Mouse (Mus musculus): Measurements from ENCODE around the gene Rnf167. TPM values are rescaled to one million over a fixed set of nuclear protein-coding genes. Genes with fewer than 3 reads are reported as not detected.

Rnf167 gene
- total RNA-seq, 2 experiments from 2014 or later: 50.2 to 50.4 TPM

DNA sequence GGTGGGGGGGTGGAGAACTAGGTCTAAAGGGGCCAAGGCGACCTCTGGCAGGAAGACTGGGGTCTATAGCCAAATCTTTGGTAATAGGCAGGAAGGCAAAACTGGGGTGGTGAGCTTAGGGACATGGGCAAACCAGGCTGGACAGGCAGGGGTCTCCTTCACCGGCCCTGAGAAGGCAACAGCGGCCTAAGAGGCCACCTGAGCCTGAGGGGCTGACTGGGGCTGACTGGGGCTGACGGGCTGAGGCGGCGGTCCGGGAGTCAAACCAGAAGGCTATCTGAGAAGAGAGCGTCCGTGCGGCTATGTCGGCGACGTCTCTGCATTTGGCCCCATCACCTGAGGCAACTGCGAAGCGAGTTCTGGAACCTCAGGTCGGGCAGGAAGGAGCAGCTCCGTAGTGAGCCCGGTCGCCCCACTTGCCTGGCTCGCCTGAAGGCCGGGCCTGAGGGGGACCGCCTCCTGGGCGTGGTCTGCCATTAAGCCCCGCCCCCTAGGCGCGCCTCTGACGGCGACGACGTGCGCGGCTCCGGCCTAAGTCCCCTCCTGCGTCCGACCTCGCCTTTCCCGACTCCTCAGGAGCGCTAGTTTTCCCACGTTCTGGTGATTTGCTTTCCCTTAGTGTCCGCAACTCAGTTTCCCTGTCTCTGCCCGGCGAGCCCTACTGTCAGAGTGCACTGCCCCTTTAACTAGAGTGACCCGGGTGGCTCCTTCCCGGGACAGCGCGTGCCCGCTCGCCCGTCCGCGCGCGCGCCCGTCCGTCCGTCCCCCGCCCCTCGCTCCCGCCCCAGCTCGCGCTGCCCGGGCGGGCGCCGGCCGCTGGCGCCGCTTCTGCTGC, 52.9 kb downstream of the Rnf167 start, which contains the start of the genes Inca1 and Kif1c:
Inca1 (minus strand) TSS at position 434 of the 835 bp plus-strand sequence.
Kif1c (plus strand) TSS at position 827 of the 835 bp plus-strand sequence.
- intact Hi-C loops (cut with DNase I): loop anchor here (1.0 to 5.0 kb wide), 3 partner anchors 31 to 57 kb away; partner anchors contain the start of genes Rnf167, Slc25a11 and Spag7
- peak; percentile 97 to 98 for DNase-seq

DNA sequence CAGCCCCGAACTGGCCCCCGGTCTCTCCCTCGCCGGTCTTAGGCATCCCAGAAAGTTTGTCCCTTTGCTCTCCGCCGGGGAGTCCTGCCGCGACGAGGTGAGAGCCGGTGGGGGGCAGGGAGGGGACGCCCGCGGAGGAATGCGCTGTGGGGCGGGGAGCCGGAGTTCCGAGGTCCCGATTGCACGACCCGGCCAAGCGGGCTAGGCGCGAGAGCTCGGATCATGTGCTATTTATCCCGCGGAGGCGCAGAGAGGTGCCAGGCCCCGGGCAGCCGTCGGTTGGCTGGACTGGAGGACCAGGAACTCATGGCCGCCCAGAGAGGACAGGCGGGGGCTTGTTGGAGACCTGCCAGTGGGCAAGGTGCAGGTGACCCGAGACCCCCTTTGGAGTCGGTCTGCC, 53.6 kb downstream of the Rnf167 start:
- intact Hi-C loops (cut with DNase I): loop anchor here (1.0 to 5.0 kb wide), 3 partner anchors 31 to 57 kb away; partner anchors contain the start of genes Rnf167, Slc25a11 and Spag7

More for the DNA sequence above, 53.6 kb downstream of the Rnf167 start:
- peak; percentile 86 to 87 for DNase-seq

Other genes with a start within 250 kb of the Rnf167 start
- gene Pelp1, start 237.2 kb upstream of the Rnf167 start, total RNA-seq (2021): 10 to 100 TPM; 22.3 to 26.1 TPM
- gene Arrb2, start 214.6 kb upstream of the Rnf167 start, total RNA-seq (2021): 10 to 100 TPM; 13.0 to 15.1 TPM
- 10 to 100 TPM in 1 of 2 experiments, 1 to 10 TPM in 1; 8.2 to 13.4 TPM for gene Med11, start 195.3 kb upstream of the Rnf167 start, total RNA-seq (2021)
- 1 to 10 TPM; 1.4 to 2.1 TPM for gene Zmynd15, start 187.8 kb upstream of the Rnf167 start, total RNA-seq (2021)
- gene Cxcl16, start 187.3 kb upstream of the Rnf167 start, total RNA-seq (2021): 1 to 10 TPM; 7.2 to 7.7 TPM
- gene Tm4sf5, start 142.0 kb upstream of the Rnf167 start, total RNA-seq (2021): 1 to 10 TPM in 1 of 2 experiments, under 1 TPM in 1; 0.89 to 1.4 TPM
- gene Vmo1, start 132.6 kb upstream of the Rnf167 start, total RNA-seq (2021): not detected
- gene Gltpd2, start 128.0 kb upstream of the Rnf167 start, total RNA-seq (2021): not detected
- 100 to 1,000 TPM; 264 to 266 TPM for gene Psmb6, start 121.9 kb upstream of the Rnf167 start, total RNA-seq (2021)
- gene Gm40193, start 114.3 kb upstream of the Rnf167 start, total RNA-seq (2021): not detected
- 10 to 100 TPM in 1 of 2 experiments, 1 to 10 TPM in 1; 8.9 to 10.8 TPM for gene Pld2, start 107.2 kb upstream of the Rnf167 start, total RNA-seq (2021)
- 10 to 100 TPM; 40.4 to 43.3 TPM for gene Mink1, start 84.4 kb upstream of the Rnf167 start, total RNA-seq (2021)
- not detected for gene 4930544D05Rik, start 31.4 kb upstream of the Rnf167 start, total RNA-seq (2021)
- gene Chrne, start 28.0 kb upstream of the Rnf167 start, total RNA-seq (2021): not detected
- gene Gp1ba, start 8.1 kb upstream of the Rnf167 start, total RNA-seq (2021): under 1 TPM; 0.17 to 0.43 TPM
- gene Slc25a11, start 244 bp downstream of the Rnf167 start, total RNA-seq (2021): 100 to 1,000 TPM; 378 to 381 TPM
- 100 to 1,000 TPM; 456 to 499 TPM for gene Pfn1, start 7.4 kb downstream of the Rnf167 start, total RNA-seq (2021)
- 1,000 to 10,000 TPM; 1,599 to 1,711 TPM for gene Eno3, start 10.0 kb downstream of the Rnf167 start, total RNA-seq (2021)
- gene Spag7, start 22.2 kb downstream of the Rnf167 start, total RNA-seq (2021): 10 to 100 TPM; 86.0 to 88.2 TPM
- gene Camta2, start 40.9 kb downstream of the Rnf167 start, total RNA-seq (2021): 10 to 100 TPM; 31.2 to 32.8 TPM
- 1 to 10 TPM; 2.6 to 3.0 TPM for gene Inca1, start 52.9 kb downstream of the Rnf167 start, total RNA-seq (2021)
- 100 to 1,000 TPM; 279 to 286 TPM for gene Kif1c, start 53.3 kb downstream of the Rnf167 start, total RNA-seq (2021)
- gene Zfp3, start 117.0 kb downstream of the Rnf167 start, total RNA-seq (2021): 10 to 100 TPM; 10.6 to 11.2 TPM
- gene Scimp, start 165.4 kb downstream of the Rnf167 start, total RNA-seq (2021): not detected
- 10 to 100 TPM; 32.3 to 38.4 TPM for gene Rabep1, start 197.5 kb downstream of the Rnf167 start, total RNA-seq (2021)